Mouse (Mus musculus) heart, embryonic 13.5 days (tissue): ENCODE data around the gene Plxnd1. TPM values are rescaled to one million over a fixed set of nuclear protein-coding genes. Genes with fewer than 3 reads are reported as not detected.

Source experiments
- ATAC-seq: fragments of 200-750 bp; cut with Nextera tagmentation; 2 replicates; pipeline ENCODE4 v1.8.0; 2017; ENCODE audit warnings: moderate TSS enrichment; ENCODE audit not compliant: insufficient number of reproducible peaks, low FRiP score, low TSS enrichment; ENCODE audit errors: extremely low read depth
- H3K27ac ChIP-seq: fragments of 300-500 bp; sonication (generic); replicated peaks from 2 replicates; pipeline ENCODE4 v1.5.1; 2015; ENCODE audit warnings: moderate library complexity, mild to moderate bottlenecking, inconsistent platforms
- H3K27me3 ChIP-seq: fragments of 300-500 bp; sonication (generic); replicated peaks from 2 replicates; pipeline ENCODE4 v1.6.1; 2015; ENCODE audit warnings: mild to moderate bottlenecking, inconsistent platforms
- H3K36me3 ChIP-seq: fragments of 300-500 bp; sonication (generic); 2 replicates; pipeline ENCODE4 v1.6.1; 2015; ENCODE audit warnings: mild to moderate bottlenecking, inconsistent platforms
- H3K4me1 ChIP-seq: fragments of 300-500 bp; sonication (generic); 2 replicates; pipeline ENCODE4 v1.6.1; 2015; ENCODE audit warnings: inconsistent platforms
- H3K4me2 ChIP-seq: fragments of 300-500 bp; sonication (generic); 2 replicates; pipeline ENCODE4 v1.6.1; 2015; ENCODE audit warnings: inconsistent platforms, mild to moderate bottlenecking, moderate library complexity
- H3K4me3 ChIP-seq: fragments of 300-500 bp; sonication (generic); 2 replicates; pipeline ENCODE4 v1.5.1; 2015; ENCODE audit warnings: moderate library complexity, mild to moderate bottlenecking, inconsistent platforms
- H3K9ac ChIP-seq: fragments of 300-500 bp; sonication (generic); 2 replicates; pipeline ENCODE4 v1.6.1; 2015; ENCODE audit warnings: inconsistent platforms, mild to moderate bottlenecking, moderate library complexity
- H3K9me3 ChIP-seq: fragments of 300-500 bp; sonication (generic); 2 replicates; pipeline ENCODE4 v1.6.1; 2016; ENCODE audit warnings: inconsistent platforms
- WGBS: fragments of 180-500 bp; shearing (Covaris S2); methylation state at CpG from one replicate; pipeline ENCODE4 v1.1.7; 2015; ENCODE audit warnings: mixed read lengths; 5-methylcytosine and 5-hydroxymethylcytosine counted together
- polyA plus RNA-seq: library from polyadenylated mRNA; unstranded; fragments of >200 nt; fragmentation: Nextera tagmentation; extraction: Ambion mirVana; gene quantifications from 2 replicates; pipeline ENCODE4 v1.2.1, GENCODE M21; 2015

The Plxnd1 gene
- polyA plus RNA-seq, 1 experiment from 2014 or later: 39.6 TPM

DNA sequence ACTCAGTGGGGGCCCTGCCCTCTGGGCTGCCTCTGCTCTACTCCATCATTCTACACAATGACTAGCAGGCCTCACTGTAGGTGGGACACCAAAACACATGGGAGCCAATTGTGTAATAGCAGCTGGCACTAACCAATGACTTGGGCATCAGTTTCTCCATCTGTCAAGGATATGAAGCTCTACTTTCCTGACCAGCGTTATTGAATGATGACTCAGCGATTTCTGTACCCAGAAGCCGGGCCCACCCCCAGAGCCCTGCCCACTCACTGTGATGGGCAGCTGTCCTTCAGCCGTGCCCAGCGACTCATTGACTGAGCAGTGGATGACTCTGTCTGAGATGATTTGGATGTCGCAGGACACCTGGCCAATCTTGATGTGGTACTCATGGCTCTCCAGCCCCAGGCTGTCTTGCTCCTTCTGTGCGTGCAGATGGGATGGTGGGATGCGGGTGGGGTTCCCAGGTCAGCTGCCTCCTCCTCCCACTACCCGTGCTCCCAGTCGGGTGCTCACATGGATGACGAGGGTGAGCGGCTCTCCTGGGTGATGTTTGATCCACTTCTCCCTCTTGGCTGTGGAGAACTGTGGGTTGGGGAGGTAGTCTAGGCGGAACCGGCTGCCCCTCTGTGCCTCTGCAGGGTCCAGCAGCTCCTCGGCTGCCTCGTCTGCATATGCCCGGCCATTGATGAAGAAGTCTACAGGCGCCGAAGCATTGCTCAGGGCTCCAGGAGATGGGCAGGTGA is 28.4 kb downstream of the Plxnd1 start:
- Histone ChIP-seq H3K4me3 (no peak overlapping the region), H3K36me3 (peaks cover 79% of the 10 kb centered on the region), H3K4me1 (peaks cover 28% of the 10 kb centered on the region), H3K27me3 (peaks cover 10% of the 10 kb centered on the region; the same call in 1 of the 2 replicates), H3K27ac (no peak overlapping the region), H3K9me3 (no peaks in the 10 kb centered on the region), H3K9ac (no peak overlapping the region), H3K4me2 (no peak overlapping the region)
- 88% methylated on average over 19 of the region's 19 CpGs for WGBS
- no peak for ATAC-seq

DNA sequence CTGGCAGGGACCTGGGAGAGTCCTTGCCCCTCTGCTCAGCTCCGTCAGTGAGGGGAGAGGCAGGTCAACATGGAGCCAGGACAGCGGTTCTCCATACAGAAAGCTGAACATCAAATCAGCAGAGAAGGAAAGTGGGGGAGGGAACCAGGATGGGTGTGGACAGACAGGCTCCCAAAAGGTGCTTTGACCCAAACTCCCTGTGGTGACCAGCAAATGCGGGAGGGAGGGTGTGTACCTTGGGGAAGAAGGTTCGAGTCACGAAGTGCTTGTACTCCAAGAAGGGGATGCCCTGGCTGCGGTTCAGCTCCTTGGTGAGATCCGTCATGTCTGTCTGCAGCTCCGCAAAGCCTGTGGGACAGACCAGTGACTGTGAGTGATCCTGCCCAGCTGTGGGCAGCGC is 31.1 kb downstream of the Plxnd1 start:
- Histone ChIP-seq H3K9ac (no peak overlapping the region), H3K27me3 (peaks cover 10% of the 10 kb centered on the region; the same call in 1 of the 2 replicates), H3K4me3 (no peak overlapping the region), H3K4me2 (no peak overlapping the region), H3K36me3 (peaks cover 91% of the 10 kb centered on the region), H3K4me1 (peaks cover 24% of the 10 kb centered on the region), H3K9me3 (no peaks in the 10 kb centered on the region), H3K27ac (no peak overlapping the region)
- WGBS: 65% methylated on average over 9 of the region's 9 CpGs
- ATAC-seq: no peak

DNA sequence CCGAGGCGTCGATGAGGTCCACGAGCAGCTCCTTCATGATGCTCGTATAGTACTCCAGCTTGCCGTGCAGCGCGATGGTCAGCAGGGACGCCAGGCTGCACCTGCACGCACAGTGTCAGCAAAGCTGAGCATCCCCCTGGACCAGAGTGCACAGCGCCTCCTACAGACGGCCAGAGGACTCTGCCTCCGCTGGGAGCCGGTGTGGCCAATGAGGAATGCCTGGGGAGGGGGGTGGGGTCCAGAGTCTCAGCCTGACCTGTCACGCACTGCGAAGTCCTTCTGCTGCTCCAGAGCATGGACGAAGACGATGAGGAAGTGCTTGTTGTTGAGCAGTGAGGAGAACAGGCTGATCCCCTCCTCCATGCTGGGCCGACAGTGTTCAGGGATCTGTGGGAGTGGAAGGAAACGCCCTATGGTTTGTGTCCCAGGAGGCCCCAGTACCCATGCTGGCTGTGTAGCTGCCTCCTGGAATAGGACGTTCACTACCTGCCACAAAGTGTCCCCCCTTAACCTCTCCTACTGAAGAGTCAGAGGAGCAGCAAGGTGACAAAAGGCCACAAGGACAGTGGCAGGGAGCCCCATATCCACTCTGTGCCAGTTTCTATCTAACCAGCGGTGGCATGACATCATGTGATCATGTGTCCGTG is 32.2 kb downstream of the Plxnd1 start:
- peaks cover 91% of the 10 kb centered on the region for H3K36me3 ChIP-seq
- no peak overlapping the region for H3K9ac ChIP-seq
- H3K4me3 ChIP-seq: no peak overlapping the region
- WGBS: 48% methylated on average over 23 of the region's 23 CpGs
- H3K27ac ChIP-seq: no peak overlapping the region
- H3K9me3 ChIP-seq: no peaks in the 10 kb centered on the region
- no peak for ATAC-seq
- peaks cover 30% of the 10 kb centered on the region for H3K4me1 ChIP-seq
- peaks cover 10% of the 10 kb centered on the region; the same call in 1 of the 2 replicates for H3K27me3 ChIP-seq
- H3K4me2 ChIP-seq: no peak overlapping the region

DNA sequence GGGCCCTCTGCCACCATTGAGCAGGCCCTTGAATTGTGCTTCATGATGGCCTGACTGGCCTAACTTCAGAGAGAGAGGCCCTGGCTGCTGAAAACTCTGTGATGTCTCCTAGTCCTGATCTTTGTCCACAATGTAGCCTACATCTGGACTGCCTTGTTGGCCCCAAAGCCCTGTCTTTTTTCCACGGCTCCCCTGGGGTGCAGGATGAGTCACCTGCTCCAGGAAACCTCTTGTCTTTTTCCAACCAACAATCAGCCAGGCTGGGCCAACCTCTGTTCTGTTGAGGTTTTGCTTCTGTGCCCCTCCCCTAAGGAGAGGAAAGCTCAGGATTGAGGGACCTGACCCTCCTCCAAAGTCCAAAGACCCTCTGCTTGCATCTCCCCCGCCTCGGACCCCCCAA is 33.1 kb downstream of the Plxnd1 start:
- H3K4me3 ChIP-seq: no peak overlapping the region
- ATAC-seq: no peak
- no peak overlapping the region for H3K27ac ChIP-seq
- peaks cover 39% of the 10 kb centered on the region for H3K4me1 ChIP-seq
- peaks cover 10% of the 10 kb centered on the region; the same call in 1 of the 2 replicates for H3K27me3 ChIP-seq
- H3K36me3 ChIP-seq: peaks cover 83% of the 10 kb centered on the region
- no peak overlapping the region for H3K4me2 ChIP-seq
- 78% methylated on average over 3 of the region's 3 CpGs for WGBS
- H3K9ac ChIP-seq: no peak overlapping the region
- no peaks in the 10 kb centered on the region for H3K9me3 ChIP-seq

DNA sequence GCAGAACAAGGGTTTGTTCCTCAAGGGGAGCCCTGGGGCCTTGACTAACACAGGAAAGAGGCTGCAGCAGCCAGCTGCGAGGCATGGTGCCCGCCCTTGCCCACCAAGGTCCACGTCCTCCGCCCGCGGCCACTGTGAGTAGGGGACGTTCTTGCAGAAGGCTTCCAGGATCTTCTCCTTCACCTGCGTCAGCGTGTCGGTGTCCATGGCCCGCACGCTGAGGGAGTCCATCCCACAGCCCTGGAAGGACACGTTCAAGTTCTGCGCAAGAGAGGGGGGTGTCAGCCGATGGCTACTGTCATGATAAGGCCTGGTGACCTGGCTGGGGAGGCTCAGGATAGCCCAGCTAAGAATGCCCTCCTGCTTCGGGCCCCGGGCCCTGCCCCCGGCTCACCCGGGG is 34.5 kb downstream of the Plxnd1 start:
- peaks cover 10% of the 10 kb centered on the region; the same call in 1 of the 2 replicates for H3K27me3 ChIP-seq
- peaks cover 52% of the 10 kb centered on the region for H3K4me1 ChIP-seq
- no peaks in the 10 kb centered on the region for H3K9me3 ChIP-seq
- no peak overlapping the region for H3K9ac ChIP-seq
- H3K27ac ChIP-seq: no peak overlapping the region
- peaks cover 80% of the 10 kb centered on the region for H3K36me3 ChIP-seq
- no peak for ATAC-seq
- H3K4me3 ChIP-seq: no peak overlapping the region
- 86% methylated on average over 19 of the region's 19 CpGs for WGBS
- H3K4me2 ChIP-seq: no peak overlapping the region

DNA sequence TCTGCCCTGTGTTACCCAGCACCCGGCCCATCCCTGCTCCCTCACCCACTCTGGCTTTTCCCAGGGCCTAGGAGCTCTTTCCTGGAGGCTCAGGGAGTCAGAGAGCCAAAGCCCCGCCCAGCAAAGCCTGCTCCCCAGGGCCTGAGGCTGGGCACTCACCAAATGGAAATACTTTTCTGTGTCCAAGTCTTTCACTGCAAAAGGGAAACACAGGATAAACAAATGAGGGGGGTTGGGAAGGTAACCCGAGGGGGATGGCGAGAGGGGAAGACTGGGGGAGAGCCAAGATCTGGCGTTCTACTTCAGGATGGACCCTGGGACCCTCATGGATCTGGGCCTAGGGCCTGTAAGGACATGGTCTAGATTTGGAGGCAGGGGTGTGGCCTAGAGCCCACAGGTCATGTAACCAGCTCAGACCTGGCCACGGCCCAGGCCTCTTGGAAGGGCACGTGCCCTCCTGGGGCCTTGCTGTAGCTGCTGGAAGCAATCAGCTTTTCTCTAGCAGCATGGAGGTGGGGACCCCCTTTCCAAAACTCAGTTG is 35.6 kb downstream of the Plxnd1 start:
- H3K4me3 ChIP-seq: no peak overlapping the region
- peaks cover 87% of the 10 kb centered on the region for H3K36me3 ChIP-seq
- no peak for ATAC-seq
- H3K4me2 ChIP-seq: no peak overlapping the region
- H3K9me3 ChIP-seq: no peaks in the 10 kb centered on the region
- H3K27ac ChIP-seq: peak overlapping the region; percentile 12; the same call in 1 of the 2 replicates
- peaks cover 61% of the 10 kb centered on the region for H3K4me1 ChIP-seq
- H3K27me3 ChIP-seq: peaks cover 10% of the 10 kb centered on the region; the same call in 1 of the 2 replicates
- WGBS: 58% methylated on average over 7 of the region's 7 CpGs
- peak overlapping the region; percentile 40; the same call in 1 of the 2 replicates for H3K9ac ChIP-seq

DNA sequence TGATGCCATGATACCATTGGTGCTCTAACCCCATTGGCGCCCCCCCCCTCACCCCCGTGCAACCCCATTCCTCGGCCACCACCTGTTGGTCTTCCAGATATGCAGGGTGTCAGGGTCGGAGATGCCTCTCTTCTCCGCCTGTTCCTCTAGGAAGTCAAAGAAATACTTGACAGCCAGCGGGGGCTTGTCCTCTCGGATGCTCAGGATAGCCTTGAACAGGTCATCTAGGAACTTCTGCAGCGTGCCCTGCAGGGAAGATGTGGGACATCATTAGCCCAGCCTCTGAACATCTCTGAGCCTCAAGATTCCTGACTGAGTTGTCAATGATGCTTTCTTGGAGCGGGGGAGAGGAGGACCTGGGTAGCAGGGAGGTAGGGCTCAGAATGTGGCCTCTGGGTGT is 36.4 kb downstream of the Plxnd1 start:
- 87% methylated on average over 9 of the region's 9 CpGs for WGBS
- H3K9me3 ChIP-seq: no peaks in the 10 kb centered on the region
- no peak overlapping the region for H3K4me2 ChIP-seq
- H3K27ac ChIP-seq: no peak overlapping the region
- ATAC-seq: no peak
- no peak overlapping the region for H3K4me3 ChIP-seq
- peaks cover 69% of the 10 kb centered on the region for H3K4me1 ChIP-seq
- peaks cover 85% of the 10 kb centered on the region for H3K36me3 ChIP-seq
- peaks cover 5% of the 10 kb centered on the region; the same call in 1 of the 2 replicates for H3K27me3 ChIP-seq
- H3K9ac ChIP-seq: no peak overlapping the region

DNA sequence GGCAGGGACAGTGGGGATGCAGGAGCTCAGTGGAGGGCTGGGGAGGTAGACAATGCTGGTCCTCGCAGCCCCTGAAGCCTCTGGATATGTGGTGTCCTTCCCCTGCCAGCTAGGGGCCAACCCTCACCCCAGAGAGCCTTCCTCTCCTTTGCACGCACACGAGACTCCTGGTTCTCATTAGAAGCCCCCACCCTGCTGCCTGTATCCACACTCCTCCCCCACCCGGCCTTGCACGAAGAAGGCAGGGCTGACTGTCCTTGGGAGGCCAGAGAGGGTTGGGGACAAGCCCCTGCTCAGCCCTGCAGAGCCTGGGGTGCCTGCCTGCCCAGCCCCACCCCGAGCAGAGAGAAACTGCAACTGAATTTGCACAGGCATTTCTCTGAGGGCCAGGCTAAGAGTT is 37.1 kb downstream of the Plxnd1 start:
- H3K27ac ChIP-seq: peak overlapping the region; percentile 64; the same call in 1 of the 2 replicates
- H3K36me3 ChIP-seq: peaks cover 81% of the 10 kb centered on the region
- no peak for ATAC-seq
- H3K9ac ChIP-seq: peak overlapping the region; percentile 48; the same call in 1 of the 2 replicates
- WGBS: 46% methylated on average over 6 of the region's 6 CpGs
- peaks cover 69% of the 10 kb centered on the region for H3K4me1 ChIP-seq
- H3K27me3 ChIP-seq: no peaks in the 10 kb centered on the region
- H3K9me3 ChIP-seq: no peaks in the 10 kb centered on the region
- no peak overlapping the region for H3K4me3 ChIP-seq
- H3K4me2 ChIP-seq: no peak overlapping the region

DNA sequence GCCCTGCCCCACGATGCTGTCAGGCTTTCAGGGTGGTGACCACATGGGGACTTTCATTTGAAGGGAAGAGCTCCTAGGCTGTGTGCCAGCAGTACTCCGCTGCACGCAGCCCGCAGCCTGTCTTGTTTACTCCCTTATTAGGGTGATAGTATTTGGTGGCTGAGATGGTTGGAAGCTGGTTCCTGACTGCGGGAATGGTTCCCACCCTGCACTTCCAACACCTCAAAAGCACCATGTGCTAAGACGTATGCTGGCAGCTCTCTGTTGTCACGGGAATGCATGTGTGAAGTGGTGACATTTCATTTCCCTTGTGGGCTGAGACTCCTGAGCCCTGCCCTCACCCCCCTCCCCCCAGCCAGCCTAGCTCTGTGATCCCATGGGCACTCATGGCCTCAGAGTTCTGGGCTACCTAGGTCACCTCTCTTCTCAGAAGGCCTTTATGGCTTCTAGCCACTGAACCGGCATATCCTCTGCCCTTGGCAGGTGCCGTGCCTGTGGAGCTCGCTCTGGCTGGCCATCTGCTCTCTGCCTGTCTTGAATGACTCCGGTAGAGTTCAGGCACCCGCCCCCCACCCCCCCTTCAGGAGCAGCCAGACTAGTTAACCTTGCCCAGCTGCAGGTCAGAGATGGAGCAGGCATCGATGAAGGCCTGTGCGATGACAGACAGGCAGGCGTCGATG is 37.7 kb downstream of the Plxnd1 start:
- WGBS: 29% methylated on average over 16 of the region's 16 CpGs
- peak; percentile 41; the same call in 1 of the 2 replicates for ATAC-seq
- no peak overlapping the region for H3K4me3 ChIP-seq
- no peaks in the 10 kb centered on the region for H3K9me3 ChIP-seq
- no peaks in the 10 kb centered on the region for H3K27me3 ChIP-seq
- peaks cover 75% of the 10 kb centered on the region for H3K36me3 ChIP-seq
- no peak overlapping the region for H3K4me2 ChIP-seq
- peak overlapping the region; percentile 64 for H3K27ac ChIP-seq
- H3K4me1 ChIP-seq: peaks cover 63% of the 10 kb centered on the region
- H3K9ac ChIP-seq: peak overlapping the region; percentile 48; the same call in 1 of the 2 replicates

DNA sequence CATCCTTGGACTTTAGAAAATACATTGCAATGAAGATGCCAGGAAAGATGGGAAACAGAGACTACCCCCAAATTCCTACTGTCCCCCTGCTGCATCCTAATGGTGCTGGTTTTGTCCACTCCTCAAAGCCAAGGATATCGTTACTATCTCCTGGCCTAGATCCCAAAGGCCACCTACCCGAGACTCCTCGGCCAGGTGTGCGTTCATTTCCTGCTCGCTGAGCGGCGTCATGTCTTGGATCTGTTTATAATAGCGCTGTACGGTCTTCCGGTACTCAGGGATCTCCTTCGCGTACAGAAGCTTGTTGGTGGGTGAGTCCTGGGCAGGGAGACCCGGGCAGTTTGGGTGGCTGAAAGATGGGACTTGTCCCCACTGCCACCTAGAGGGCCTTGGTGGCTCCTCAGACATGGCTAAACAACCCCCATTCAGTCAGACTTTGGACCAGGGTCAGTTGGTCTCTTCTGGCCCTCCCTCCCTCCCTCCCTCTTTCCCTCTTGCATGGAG is 38.3 kb downstream of the Plxnd1 start:
- peaks cover 63% of the 10 kb centered on the region for H3K4me1 ChIP-seq
- H3K9ac ChIP-seq: 0 out of 2 replicates have a peak overlapping the region, but pooled peaks have one; percentile 11
- H3K27me3 ChIP-seq: no peaks in the 10 kb centered on the region
- H3K27ac ChIP-seq: peak overlapping the region; percentile 64
- no peak overlapping the region for H3K4me2 ChIP-seq
- WGBS: 76% methylated on average over 13 of the region's 13 CpGs
- H3K9me3 ChIP-seq: no peaks in the 10 kb centered on the region
- no peak overlapping the region for H3K4me3 ChIP-seq
- H3K36me3 ChIP-seq: peaks cover 69% of the 10 kb centered on the region
- no peak for ATAC-seq

DNA sequence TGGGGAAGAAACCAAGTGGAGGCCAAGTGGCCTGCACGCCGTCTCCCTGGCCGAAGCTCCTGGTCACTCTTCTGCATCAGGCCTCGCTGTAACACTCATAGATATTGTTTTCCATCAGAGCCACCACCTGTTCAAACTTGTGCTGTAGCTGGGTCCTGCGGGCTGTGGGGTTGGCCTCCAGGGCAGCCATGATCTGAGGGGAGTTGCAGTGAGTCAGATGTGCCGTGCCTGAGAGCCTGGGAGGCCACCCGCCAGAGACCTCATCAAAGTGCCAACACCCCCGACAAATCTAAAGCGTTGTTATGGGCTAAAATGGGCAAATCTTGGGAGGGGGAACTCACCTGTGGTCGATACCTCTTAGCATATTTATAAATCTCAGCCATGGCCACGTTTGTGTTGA is 39.1 kb downstream of the Plxnd1 start:
- peaks cover 63% of the 10 kb centered on the region for H3K4me1 ChIP-seq

More for the DNA sequence above, 39.1 kb downstream of the Plxnd1 start:
- Histone ChIP-seq H3K27me3 (no peaks in the 10 kb centered on the region), H3K36me3 (peaks cover 61% of the 10 kb centered on the region), H3K4me2 (no peak overlapping the region), H3K9me3 (no peaks in the 10 kb centered on the region), H3K4me3 (no peak overlapping the region), H3K9ac (no peak overlapping the region), H3K27ac (no peak overlapping the region)
- ATAC-seq: no peak
- WGBS: 78% methylated on average over 11 of the region's 11 CpGs
